Mouse (Mus musculus) ES-Bruce4 (cell line): ENCODE results near the gene Brd4.

Experiments
- CTCF ChIP-seq: IDR thresholded peaks from one replicate; pipeline ENCODE4 v1.8.1; 2011; ENCODE audit warnings: low read depth, low read length
- EP300 ChIP-seq: IDR thresholded peaks from 2 replicates; pipeline ENCODE4 v1.6.1; 2011; ENCODE audit warnings: low read depth, low read length; ENCODE audit not compliant: insufficient read depth
- POLR2A ChIP-seq: IDR thresholded peaks from one replicate; pipeline ENCODE4 v1.8.1; 2011; ENCODE audit warnings: low read length; ENCODE audit not compliant: insufficient read depth

DNA sequence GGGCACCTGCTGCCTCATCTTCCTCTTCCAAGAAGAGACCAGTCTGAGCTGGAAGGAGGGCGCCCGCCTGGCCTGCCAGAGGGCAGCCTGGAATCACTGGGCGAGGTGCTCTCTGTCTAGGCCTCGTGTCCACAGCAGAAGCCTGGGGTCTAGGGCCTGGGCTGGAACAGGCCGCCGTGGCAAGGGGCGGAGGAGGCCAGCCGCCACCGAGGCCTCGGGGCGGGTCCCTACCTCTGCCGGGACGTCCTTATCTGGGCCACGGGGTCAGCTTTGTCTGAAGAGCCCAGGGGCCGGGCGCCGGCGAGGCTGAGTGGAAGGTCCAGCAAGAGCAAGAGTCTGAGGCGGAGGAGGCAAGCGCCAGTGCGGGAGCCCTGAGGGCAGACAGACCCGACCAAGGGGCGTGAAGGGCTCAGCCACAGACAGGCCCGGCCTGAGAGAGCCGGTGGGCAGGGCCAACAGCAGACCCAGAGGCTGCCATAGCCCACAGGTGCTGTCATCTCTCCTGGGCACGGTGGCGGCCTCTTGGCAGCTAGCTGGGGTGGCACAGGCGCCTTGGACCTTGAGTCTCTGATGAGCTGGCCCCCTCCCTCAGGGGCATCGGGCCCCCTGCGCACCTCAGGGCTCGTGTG, 49.3 kb upstream of the Brd4 start:
- no peak for TF ChIP-seq CTCF
- TF ChIP-seq EP300: no peak
- no peak for TF ChIP-seq POLR2A
